Mouse (Mus musculus): ENCODE measurements around the gene 4930451I11Rik.
A peak's percentile ranks its signal among the peaks of the same experiment; 100 is the strongest.

The 4930451I11Rik gene

DNA sequence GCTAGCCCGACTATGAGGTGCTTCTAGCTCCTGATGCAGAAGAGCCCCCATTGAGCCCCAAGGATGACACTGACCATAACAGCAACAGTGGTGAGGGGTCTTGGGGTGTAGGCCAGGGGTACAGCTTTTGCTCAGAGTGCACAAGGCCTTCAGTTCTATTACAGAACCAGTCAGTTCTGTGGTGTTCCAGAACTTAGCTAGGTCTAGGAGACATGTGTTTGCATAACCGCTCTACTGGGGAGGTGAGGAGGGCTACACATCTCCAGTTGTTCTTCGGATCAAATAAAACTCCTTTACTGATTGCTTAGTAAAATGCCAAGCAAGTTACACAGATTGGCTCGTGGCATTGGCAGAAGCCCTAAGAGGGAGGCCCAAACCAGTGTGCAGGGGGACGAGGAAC, at the start of gene 4930451I11Rik:
Gene 4930451I11Rik (minus strand): TSS at position 101 of the 400 bp plus-strand sequence.
- no peak for DNase-seq

DNA sequence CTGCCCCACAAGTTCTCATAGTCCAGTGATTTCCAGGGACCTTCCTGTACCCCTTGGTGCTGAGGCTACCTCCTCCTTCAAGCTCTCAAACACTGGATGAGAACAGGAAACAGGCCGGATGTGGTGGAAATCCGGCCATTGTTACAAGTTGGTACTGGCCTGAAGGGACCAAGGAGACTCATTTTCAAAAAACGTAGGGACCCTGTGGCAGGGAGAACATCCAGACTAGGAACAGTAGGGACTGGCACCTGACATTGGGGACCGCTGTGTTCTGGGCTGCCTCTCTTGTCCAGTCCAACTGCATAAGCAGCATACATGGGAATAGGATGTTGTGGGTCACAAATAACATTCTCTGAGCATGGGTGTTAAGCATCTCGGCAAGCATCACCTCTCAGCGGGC, 49.6 kb upstream of the 4930451I11Rik start:
- DNase-seq = peak; percentile 54 to 62

DNA sequence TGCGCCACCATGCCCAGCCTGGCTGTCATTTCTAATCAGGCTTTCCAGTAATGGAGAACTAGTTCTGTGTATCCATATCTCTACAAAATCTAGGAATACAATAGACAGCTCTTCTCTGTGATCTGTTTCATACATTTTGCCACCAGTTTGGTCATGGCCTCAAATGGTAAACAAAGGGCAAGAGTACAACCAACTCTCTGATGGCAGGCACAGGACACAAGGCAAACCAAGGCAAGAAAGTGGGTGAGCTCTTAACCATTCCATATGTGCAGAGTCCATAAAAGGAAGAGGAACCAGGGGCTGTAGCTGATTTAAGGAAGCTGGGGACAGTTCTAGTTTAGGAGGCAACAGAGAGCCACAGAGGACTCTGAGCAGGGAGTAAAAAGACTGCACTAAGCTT, 45.8 kb upstream of the 4930451I11Rik start:
- DNase-seq = no peak

DNA sequence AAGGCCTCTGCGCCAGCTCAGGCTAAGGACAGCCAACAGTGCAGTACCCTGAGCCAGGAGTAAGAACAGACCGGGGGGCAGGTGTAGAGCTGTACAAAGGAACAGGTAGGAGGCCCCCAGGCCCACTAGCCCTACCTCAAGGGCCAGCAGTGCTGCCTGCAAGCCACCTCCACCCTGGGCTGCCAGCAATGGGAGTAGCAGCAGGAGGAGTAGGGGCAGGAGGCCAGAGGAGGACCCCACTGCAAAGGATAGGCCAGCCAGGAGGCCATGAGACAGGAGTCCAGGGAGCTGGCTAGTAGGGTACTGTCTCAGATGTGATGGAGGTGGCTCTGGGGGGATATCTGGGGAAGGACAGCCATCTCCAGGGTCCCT, 39.1 kb upstream of the 4930451I11Rik start:
- no peak for DNase-seq

DNA sequence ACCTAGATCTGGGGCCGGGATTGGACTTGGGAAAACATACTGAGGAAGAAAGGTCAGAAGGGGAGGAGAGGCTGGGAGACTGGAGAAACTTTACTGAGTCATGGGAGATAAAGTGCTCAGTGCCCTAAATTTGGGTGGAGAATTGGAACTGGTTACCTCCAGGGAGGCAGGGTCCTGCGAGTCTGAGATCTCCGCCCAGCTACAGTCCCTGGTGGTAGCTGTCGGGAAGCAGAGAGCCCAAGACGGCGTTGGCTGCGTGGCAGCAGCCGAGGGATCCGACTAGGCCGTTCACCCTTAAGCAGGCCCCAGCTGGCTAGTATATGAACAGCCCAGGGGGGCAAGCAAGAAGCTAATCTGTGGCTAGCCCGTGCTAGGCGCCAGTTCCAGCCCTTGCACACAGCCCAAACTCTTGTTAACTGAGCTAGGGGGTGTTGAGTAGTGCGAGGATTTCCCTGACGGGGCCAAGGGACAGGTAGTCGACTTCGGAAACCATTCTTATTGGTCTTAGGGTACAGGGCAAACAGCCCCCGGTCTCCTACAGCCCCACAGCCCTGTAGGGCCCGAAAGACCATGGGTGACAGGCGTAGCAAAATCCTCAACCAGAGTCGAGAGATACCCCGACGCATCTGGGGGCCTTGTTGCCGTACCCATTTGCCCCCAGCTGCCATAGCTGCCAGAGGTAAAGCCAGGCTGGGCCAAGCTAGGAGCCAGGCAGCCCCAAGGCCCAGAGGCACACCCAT, 38.5 kb upstream of the 4930451I11Rik start:
- DNase-seq = no peak

DNA sequence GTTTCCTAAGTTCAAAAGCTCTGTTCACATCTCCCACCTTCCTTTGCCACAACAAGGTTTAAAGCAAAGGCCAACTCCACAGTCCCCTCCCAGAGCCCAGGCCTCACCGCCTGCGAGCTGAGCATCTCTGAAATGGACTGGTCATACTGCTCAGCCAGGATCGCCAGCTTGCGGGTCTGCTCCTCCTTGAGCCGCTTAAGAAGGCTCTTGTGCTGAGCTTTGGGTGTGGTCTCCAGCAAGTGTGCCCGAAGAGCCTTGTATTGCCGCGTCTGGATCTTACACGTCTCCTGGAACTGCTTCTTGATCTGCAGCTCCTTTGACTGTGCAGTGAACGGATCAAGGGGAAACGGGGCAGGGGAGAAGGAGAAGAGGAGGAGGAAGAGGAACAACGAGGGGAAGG, 36.6 kb upstream of the 4930451I11Rik start:
- no peak for DNase-seq

DNA sequence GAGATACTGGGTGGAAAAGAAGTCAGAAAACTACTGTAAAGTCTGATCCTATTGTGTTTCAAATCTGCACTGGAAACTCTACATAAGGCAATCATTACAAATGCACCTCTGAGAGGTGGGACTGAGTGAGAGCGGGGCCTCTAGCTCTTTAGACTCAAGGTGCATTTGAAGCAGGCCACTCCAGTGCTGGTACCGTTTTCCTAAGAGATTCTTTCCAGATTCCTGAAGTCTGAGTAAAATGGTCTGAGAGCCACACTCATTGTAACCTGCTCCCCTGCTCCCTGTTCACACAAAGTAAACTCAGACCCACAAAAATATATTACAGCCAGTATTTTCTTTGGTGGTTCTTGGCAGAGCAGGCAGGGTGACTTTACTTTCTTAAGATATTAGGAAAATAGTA, 36.1 kb upstream of the 4930451I11Rik start:
- no peak for DNase-seq

DNA sequence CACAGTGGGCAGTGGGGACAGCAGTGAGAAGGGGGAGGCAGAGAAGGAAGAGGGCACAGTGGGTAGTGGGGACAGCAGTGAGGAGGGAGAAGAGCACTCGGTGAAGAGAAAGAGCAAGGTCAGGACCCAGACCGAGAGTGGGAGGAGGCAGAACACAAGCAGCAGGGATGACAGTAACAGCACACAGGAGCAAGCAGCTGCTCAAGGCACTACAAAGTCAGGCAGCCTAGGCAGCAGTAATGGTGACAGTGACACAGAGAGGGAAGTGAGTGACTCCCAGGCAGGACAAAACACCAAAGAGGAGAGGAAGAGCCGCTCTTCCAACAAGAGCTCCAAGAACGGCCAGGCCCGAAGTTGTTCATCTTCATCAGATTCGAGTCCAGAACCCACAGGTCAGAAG, 32.4 kb upstream of the 4930451I11Rik start:
- no peak for DNase-seq

DNA sequence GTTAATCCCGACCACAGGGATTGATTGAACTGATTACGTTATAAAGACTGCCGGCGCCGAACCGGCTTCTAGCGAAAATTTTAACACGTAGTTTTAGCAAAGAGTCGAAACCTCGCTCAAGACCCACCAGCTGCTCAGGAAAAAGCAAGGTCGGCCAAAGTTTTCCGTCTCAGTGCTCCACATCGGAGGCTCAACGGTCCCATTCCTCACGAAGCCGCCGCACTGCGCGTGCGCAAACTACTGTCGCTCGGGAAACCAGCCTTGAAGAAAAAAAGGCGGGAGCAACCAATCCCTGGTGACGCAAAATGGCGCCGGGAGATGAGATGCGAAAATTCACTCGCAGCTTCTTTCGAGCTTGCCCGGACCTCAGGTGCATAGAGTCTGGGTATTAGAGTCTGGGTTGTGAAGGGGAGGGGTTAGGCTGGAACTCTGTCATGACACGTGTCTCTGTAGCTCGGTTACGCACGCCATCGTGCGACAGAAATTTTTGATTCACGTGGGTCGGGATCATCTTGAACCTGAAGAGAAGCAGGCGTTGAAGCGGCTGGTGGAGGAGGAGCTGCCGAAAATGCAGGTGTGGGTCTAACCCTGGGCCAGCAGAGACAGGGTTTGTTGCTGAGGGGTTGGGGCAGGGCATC, 30.8 kb upstream of the 4930451I11Rik start, which contains the start of gene Ino80e:
Gene Ino80e (minus strand): TSS at position 231 of the 638 bp plus-strand sequence.
- peak; percentile 93 to 95 for DNase-seq

DNA sequence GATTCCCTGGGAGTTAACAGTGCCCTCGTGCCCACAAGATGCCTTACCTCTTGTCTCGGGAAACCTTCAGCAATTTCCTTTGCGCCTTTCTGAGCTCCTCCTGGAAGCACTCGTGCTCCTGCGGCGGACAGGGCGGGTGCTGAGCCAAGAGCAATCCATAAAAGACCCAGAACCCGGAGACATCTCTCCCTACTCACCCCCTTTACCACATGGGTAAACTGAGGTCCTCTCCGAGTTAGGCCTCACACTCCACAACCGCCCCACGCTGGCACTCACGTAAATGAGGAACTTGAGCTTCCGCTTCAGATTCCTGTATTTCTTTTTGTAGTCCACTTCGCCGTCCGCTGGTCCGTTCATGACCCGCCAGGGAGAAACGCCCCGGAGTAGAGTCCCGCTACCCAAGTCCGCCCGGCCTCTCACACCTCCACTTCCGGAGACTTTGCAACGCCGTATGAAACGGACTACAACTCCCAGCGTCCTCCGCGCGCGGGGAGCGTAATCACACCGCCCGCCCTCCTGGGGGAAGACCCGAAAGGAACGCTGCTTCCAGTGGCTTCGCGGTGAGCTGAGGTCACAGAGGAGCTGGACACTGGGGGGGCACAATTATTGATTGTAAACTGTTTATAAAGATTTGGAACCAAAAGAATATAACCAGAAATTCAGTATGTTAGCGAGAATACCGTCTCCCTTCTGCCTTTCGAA, 30.1 kb upstream of the 4930451I11Rik start, which contains the start of gene Hirip3:
Gene Hirip3 (plus strand): TSS at position 544 of the 702 bp plus-strand sequence.
- DNase-seq = peak; percentile 96 to 97

DNA sequence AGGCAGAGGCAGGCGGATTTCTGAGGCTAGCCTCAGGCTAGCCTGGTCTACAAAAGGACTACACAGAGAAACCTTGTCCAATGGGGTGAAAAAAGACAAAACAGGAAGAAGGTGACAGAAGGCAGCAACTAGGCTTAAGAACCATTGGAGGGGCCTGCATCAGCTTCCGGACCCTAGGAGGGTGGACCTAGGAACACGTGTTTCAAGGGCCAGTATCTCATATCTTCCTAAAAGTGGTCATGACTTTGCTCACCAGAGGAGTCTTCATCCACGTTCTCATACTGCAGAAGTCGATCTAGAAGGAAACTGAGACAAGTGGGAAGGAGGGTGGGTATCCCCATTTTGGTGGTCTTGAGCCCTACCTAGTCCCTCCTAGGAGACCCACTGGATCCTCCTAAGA, 29.5 kb upstream of the 4930451I11Rik start:
- no peak for DNase-seq

DNA sequence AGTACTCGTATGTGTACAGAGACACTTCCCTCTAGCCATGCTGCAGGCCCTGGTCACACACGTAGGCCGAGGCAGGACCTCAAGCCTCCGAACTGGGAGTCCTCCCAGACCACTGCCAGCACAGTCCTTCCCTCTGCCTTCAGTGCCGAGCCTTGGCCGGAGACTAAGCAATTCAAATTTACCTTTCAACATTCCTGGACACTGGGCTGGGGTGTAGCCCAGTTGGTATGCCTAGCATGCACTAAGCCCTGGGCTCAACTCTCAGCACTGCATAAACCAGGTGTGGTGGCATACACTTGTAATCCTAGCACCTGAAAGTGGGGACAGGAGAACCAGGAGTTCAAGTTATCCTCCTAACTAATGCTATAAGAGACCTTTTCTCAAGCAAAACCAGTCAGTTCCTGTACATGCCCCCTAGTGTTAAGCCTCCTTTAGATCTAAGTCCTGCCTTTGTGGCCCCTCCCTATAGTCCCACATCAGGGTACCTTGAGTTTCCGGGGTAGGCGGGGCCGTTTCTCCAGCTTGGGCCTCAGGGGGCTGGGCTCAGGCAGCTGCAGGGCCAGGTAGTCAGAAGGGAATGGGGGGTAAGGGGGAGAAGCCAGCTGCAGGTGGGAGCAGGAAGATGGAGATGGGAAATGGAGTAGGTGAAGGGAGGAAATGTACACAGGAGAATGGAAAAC, 25.4 kb upstream of the 4930451I11Rik start:
- DNase-seq = no peak

DNA sequence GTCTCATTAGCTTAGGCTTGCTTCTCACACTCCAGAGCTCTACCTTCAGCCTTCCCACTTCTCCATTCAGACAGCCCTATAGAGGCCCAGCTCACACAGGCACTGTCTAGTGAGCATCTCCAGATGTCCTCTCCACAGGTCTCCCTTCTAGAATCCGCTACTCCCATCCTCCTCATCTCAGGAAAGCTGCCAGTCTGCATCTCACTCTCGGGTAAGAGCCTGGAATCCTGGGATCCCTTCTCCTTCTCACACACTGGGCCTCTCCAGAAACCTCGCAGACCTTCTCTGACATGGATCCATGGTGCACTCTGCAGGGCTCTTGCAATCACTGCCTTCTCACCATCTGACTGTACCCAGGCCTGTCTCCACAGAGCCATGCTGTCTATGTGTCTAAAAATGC, 24.2 kb upstream of the 4930451I11Rik start:
- DNase-seq = no peak

DNA sequence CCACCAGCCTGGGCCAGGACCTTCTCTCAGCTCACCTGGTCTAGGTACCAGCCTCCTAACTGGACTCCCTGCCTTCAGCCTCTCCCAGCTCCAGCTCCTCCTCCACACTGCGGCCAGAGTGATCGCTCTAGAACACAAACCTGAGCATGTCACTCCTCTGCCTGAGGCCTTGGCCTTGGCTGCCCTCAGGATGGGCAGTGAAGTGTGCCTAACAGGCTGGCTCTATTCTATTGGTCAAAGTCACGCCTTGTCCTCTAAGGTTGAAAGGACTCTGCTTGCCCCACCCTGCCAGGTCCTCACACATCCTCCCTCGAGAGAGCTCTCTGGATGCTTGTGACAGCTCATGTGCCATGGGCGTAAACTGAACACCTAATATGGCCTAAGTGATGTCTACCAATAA, 22.0 kb upstream of the 4930451I11Rik start:
- peak; percentile 77 to 82 for DNase-seq

DNA sequence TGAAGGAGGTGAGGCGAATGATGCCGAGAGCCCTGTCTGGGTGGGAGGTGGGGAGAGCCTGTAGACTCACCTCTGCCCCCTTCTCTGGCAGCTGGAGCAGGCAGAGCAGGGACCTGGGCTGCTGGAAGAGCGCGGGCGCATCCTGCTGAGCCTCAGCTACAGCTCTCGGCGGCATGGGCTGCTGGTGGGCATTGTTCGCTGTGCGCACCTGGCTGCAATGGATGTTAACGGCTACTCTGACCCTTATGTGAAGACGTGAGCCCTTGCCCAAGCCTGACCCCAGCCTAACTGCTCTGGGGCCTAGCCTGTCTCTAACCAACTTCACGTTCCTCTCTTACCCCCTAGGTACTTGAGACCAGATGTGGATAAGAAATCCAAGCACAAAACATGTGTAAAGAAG, 19.8 kb upstream of the 4930451I11Rik start:
- DNase-seq = no peak

DNA sequence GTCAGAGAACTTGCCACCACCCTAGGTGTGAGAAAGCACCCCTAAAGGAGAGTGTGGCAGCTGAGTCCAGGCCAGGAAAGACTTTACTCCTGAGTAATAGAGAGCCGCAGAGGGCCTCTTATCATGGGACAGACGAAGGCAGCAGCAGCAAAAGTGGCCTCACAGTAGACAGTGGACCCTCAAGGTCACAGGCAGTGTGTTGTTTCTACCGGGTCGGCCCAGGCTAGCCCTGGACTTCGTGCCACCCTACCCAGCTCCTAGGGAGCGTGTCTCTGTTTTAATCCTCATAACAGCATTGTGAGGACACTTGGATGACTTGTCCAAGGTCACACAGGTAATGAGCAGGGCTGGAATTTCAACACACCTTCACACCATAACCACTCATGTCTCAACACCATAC, 18.7 kb upstream of the 4930451I11Rik start:
- no peak for DNase-seq

DNA sequence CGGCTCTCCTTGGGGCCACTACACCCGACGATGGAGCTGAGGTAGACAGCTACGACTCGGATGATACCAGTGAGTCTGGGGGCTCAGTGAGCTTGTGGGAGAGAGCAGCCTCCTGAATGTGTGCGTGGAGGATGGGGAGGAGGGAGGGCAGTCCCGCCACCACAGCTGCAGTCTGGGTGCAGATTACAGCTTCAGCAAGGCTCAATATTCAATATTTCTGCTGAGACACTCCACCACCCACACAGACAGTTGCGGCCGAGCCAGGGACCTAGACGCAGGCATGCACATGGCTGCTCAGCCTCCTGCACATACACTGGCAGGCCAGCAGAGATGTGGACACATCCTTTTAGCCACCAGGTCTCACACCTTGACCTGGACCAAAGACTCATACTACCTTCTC, 17.4 kb upstream of the 4930451I11Rik start:
- no peak for DNase-seq

DNA sequence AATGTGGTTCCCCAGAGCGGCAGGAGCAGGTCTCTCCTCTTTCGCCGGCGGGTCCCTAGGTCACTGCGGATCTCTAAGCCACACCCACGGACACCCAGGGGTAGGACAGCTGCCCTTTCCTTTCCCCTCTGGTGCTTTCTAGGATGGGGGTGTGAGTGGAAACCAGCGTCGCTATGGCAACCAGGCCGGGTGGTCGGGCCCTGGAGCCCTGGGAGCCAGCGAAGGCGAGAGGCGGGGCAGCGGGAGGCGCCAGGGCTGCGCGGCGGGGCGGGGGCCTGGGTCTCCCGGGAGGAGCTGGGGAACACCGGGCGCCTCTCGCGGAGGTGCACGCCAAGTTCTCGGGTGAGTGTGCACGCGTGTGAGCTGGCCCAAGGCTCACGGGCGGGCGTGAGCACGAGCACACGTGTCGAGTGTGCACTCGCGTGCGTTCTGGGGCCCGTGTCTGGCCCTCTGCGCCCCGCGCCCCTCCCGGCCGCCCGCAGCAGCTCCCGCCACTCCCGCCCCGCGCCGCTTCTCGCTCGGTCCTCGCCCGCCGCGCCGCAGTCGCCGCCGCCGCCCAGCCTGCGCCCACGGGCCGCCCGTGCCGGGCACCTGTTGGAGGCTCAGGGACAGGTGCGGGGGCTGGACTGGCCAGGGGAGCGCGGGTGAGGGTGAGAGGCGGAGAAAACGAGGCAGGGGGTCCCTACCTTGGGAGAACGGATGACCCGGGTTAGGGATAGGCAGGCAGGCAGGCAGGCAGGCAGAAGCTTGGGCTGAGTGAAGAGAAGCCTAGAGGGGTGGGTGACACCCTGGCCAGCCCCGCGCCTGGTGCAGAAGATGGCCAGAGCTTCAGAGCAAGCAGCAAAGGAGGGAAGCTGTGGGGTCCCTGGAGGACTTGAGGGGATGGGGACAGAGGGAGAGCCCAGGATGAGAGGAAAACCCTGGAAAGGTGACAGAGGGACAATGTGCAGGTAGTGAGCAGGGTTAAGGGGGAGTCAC, 16.3 kb upstream of the 4930451I11Rik start:
- no peak for DNase-seq

DNA sequence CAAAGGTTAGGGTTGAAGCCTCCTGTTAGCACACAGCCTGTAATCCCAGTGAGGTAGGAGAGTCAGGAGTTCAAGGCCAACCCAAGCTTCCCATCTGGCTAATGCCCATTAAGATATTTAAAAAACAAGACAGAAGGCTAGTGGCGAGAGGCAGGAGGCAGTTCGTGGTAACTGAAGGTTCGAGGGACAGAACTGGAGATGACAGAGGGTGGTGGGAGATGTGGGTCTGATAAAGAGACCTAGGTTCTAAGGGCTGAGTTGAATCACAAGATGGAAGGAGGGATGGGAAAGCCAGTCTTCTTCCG, 15.6 kb upstream of the 4930451I11Rik start, which contains the start of gene Doc2a:
Gene Doc2a (plus strand): TSS at position 301 of the 305 bp plus-strand sequence.
- DNase-seq = no peak

DNA sequence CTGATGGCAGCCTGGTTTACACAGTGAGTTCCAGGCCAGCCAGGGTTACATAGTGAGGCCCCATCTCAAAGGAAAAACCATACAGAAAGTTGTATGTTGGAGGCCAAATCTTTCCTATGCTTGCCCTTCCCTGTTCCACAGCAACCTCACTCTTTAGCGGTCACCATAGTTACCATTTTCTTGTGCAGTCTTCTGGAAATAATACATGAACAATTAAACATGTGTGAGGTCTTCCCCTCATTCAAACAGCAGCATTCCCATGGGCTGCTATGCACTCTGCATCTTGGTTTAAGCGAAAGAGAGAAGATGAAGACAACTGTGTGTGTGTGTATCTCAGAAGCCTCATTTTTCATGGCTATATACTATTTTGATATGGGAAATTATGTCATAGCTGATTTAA, 14.1 kb upstream of the 4930451I11Rik start:
- DNase-seq = no peak

DNA sequence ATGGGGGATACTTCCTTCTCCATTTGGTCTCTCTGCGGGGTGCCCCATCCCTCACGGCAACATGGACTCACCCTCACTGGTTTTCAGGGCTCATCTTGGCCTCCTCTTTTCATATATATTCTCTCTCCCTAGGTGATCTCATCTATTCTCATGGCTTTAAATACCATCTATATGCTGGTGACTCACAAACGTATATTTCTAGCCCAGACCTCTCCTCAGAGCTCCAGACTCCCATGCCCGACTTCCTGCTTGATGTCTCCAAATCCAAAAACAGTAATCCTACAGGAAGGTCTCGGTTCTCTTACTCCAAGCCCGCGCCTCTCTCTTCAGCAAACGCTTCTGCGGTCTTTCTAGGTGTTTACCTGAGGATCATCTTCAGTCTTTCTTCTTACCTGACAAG, 11.8 kb upstream of the 4930451I11Rik start:
- DNase-seq = no peak

DNA sequence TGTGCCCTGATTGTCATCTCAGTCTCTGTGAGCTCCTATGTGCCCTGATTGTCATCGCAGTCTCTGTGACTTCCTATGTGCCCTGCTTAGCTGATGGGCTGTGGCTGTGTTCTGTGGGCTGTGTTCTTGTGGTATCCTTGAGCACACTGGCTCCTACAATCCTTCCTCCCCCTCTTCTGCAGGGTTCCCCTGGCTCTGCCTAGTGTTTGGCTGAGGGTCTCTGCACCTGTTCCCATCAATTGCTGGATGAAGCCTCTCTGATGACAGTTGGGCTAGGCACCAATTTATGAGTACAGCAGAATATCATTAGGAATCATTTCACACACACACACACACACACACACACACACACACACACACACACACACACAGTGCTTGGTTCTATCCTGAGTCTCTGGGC, 1.9 kb upstream of the 4930451I11Rik start:
- DNase-seq = no peak

All from kidney, adult 8-10 months (tissue).